Mouse (Mus musculus) CH12.LX (cell line): ENCODE measurements at regions not wholly inside any gene's neighbourhood (a gene's known extent, or its start where the extent isn't known, plus 50 kb on each side); places are given as distances from the start of the nearest gene placed in this dataset.

Experiments
- DNase-seq: peaks from one replicate; pipeline ENCODE4 v3.0.0-alpha.2; 2013; ENCODE audit errors: extremely low read depth
- H3K27ac ChIP-seq: 2 replicates; pipeline ENCODE4 v1.5.1; 2012; ENCODE audit warnings: low read depth, mild to moderate bottlenecking, control low read depth, moderate library complexity; ENCODE audit not compliant: insufficient read depth
- H3K27me3 ChIP-seq: replicated peaks from 2 replicates; pipeline ENCODE3; 2012; ENCODE audit warnings: inconsistent platforms
- H3K36me3 ChIP-seq, 2 experiments: replicated peaks in 1 of 2; 2 replicates each; pipeline versions ENCODE3 to v1.6.1; 2012; ENCODE audit warnings: inconsistent platforms in 1 of 2, low read length in 1 of 2, mild to moderate bottlenecking in 1 of 2, mixed read lengths in 1 of 2, moderate library complexity in 1 of 2; ENCODE audit not compliant: control insufficient read depth in 1 of 2, insufficient read depth in 1 of 2
- H3K4me1 ChIP-seq, 2 experiments: 2 replicates each; pipeline ENCODE4 v1.6.1; 2012; ENCODE audit warnings: inconsistent platforms in 1 of 2, moderate library complexity in 1 of 2; ENCODE audit not compliant: insufficient read depth in 2 of 2, control insufficient read depth in 1 of 2
- H3K4me2 ChIP-seq: 2 replicates; pipeline ENCODE4 v1.6.1; 2012; ENCODE audit warnings: low read depth, mild to moderate bottlenecking, control low read depth; ENCODE audit not compliant: poor library complexity, insufficient read depth, severe bottlenecking
- H3K4me3 ChIP-seq, 3 experiments: fragments of 150-350 bp in 1 of 3; sonication (generic) in 1 of 3; replicated peaks in 1 of 3; 2 replicates each; pipeline versions ENCODE3 to v1.5.1; 2011 to 2012; ENCODE audit warnings: low read depth in 2 of 3, low read length in 2 of 3, mild to moderate bottlenecking in 2 of 3, moderate library complexity in 2 of 3, control low read depth in 1 of 3, improper control_type of control experiment in 1 of 3, inconsistent platforms in 1 of 3, mixed read lengths in 1 of 3; ENCODE audit not compliant: poor library complexity in 1 of 3
- H3K79me2 ChIP-seq: replicated peaks from 2 replicates; pipeline ENCODE4 v1.6.1; 2012; ENCODE audit warnings: mild to moderate bottlenecking, moderate library complexity; ENCODE audit not compliant: control insufficient read depth, poor library complexity, insufficient read depth, severe bottlenecking; ENCODE audit errors: extremely low read depth
- H3K9ac ChIP-seq: 2 replicates; pipeline ENCODE4 v1.6.1; 2012; ENCODE audit warnings: low read depth, mild to moderate bottlenecking, control low read depth, moderate library complexity; ENCODE audit not compliant: insufficient read depth
- H3K9me3 ChIP-seq: replicated peaks from 2 replicates; pipeline ENCODE3; 2012; ENCODE audit warnings: low read length, inconsistent platforms, mixed read lengths
- BHLHE40 ChIP-seq: IDR thresholded peaks from 2 replicates; pipeline ENCODE4 v1.6.1; 2011; ENCODE audit warnings: mild to moderate bottlenecking, low read depth, low read length, improper control_type of control experiment
- GABPA ChIP-seq: IDR thresholded peaks from 2 replicates; pipeline ENCODE4 v1.6.1; 2012; ENCODE audit warnings: low read depth, low read length, improper control_type of control experiment, inconsistent platforms; ENCODE audit not compliant: insufficient replicate concordance
- HCFC1 ChIP-seq: IDR thresholded peaks from 2 replicates; pipeline ENCODE4 v1.6.1; 2012; ENCODE audit warnings: low read depth, mild to moderate bottlenecking, inconsistent platforms, low read length, improper control_type of control experiment
- IRF4 ChIP-seq: IDR thresholded peaks from 2 replicates; pipeline ENCODE4 v1.6.1; 2014; ENCODE audit warnings: low read depth, mild to moderate bottlenecking, inconsistent platforms, low read length, improper control_type of control experiment
- MAZ ChIP-seq: IDR thresholded peaks from 2 replicates; pipeline ENCODE4 v1.6.1; 2012; ENCODE audit warnings: low read depth, mild to moderate bottlenecking, inconsistent platforms, low read length, improper control_type of control experiment, moderate library complexity
- MEF2A ChIP-seq: IDR thresholded peaks from 2 replicates; pipeline ENCODE4 v1.6.1; 2014; ENCODE audit warnings: low read depth, mild to moderate bottlenecking, inconsistent platforms, low read length, improper control_type of control experiment, borderline replicate concordance
- NELFE ChIP-seq: IDR thresholded peaks from 2 replicates; pipeline ENCODE4 v1.6.1; 2011; ENCODE audit warnings: low read depth, low read length, improper control_type of control experiment
- POLR2A ChIP-seq: IDR thresholded peaks from 2 replicates; pipeline ENCODE4 v1.6.1; 2011; ENCODE audit warnings: low read depth, mild to moderate bottlenecking, improper control_type of control experiment, low read length
- POLR2AphosphoS2 ChIP-seq: IDR thresholded peaks from 2 replicates; pipeline ENCODE4 v1.6.1; 2011; ENCODE audit warnings: low read depth, low read length, improper control_type of control experiment
- RAD21 ChIP-seq: IDR thresholded peaks from 2 replicates; pipeline ENCODE4 v1.6.1; 2011; ENCODE audit warnings: low read depth, mild to moderate bottlenecking, low read length, improper control_type of control experiment, moderate library complexity
- RCOR1 ChIP-seq: conservative IDR thresholded peaks from 2 replicates; pipeline ENCODE4 v1.6.1; 2012; ENCODE audit warnings: low read depth, mild to moderate bottlenecking, inconsistent platforms, low read length, improper control_type of control experiment
- SIN3A ChIP-seq: IDR thresholded peaks from 2 replicates; pipeline ENCODE4 v1.6.1; 2012; ENCODE audit warnings: low read length, improper control_type of control experiment, inconsistent platforms
- SMC3 ChIP-seq: IDR thresholded peaks from 2 replicates; pipeline ENCODE4 v1.6.1; 2011; ENCODE audit warnings: low read depth, low read length, improper control_type of control experiment
- TBP ChIP-seq: conservative IDR thresholded peaks from 2 replicates; pipeline ENCODE4 v1.6.1; 2011; ENCODE audit warnings: low read depth, low read length, improper control_type of control experiment
- TCF12 ChIP-seq: IDR thresholded peaks from 2 replicates; pipeline ENCODE4 v1.6.1; 2014; ENCODE audit warnings: low read depth, mild to moderate bottlenecking, inconsistent platforms, low read length, improper control_type of control experiment
- UBTF ChIP-seq: IDR thresholded peaks from 2 replicates; pipeline ENCODE4 v1.6.1; 2012; ENCODE audit warnings: low read depth, mild to moderate bottlenecking, inconsistent platforms, low read length, improper control_type of control experiment, moderate library complexity
- USF1 ChIP-seq: IDR thresholded peaks from 2 replicates; pipeline ENCODE4 v1.6.1; 2014; ENCODE audit warnings: low read depth, mild to moderate bottlenecking, inconsistent platforms, low read length, improper control_type of control experiment
- USF2 ChIP-seq: conservative IDR thresholded peaks from 2 replicates; pipeline ENCODE4 v1.6.1; 2011; ENCODE audit warnings: low read depth, low read length, improper control_type of control experiment
- ZKSCAN1 ChIP-seq: IDR thresholded peaks from 2 replicates; pipeline ENCODE4 v1.6.1; 2012; ENCODE audit warnings: low read depth, inconsistent platforms, low read length, improper control_type of control experiment, borderline replicate concordance
- ZNF384 ChIP-seq: IDR thresholded peaks from 2 replicates; pipeline ENCODE4 v1.6.1; 2012; ENCODE audit warnings: low read depth, low read length, improper control_type of control experiment, inconsistent platforms
- dilution Hi-C: fragments of 300-500 bp; cut with MboI; formaldehyde crosslinking; loops from 2 replicates; pipeline ENCODE4 v1.14.3; 2020; ENCODE audit warnings: low sequenced_read_pairs; ENCODE audit not compliant: extremely low pct_unique_long_range_greater_than_20kb, extremely low pct_ligation_motif_present
- in situ Hi-C: fragments of 300-500 bp; cut with MboI; formaldehyde crosslinking; loops from 3 replicates; pipeline ENCODE4 v1.14.3; 2019; ENCODE audit warnings: low sequenced_read_pairs, low pct_ligation_motif_present, low pct_unique_long_range_greater_than_20kb, mixed read lengths

DNA sequence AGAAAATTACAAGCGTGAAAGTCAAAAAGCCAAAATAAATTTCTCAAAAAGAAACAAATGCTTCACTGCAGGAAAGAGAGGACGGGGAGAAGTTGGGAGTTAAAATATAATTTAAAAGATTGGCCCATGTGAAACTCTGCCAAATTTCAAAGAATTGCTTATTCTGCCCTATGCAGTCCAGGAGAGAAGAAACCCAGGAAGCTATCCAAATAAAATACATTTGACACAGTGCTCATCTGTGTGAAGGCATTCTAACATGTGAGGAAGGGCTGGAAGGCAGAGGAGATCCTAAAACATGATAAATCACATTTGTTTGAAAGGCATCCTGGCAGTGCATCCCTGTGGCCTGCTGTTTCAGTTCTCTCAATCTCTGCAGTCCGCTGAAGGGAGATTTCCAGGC, 108.5 kb upstream of the Ptgfr start:
- DNase-seq, result no peak
- Histone ChIP-seq H3K4me3 (no peak overlapping the region), H3K27ac (no peak overlapping the region), H3K9ac (no peak overlapping the region), H3K79me2 (no peaks in the 10 kb centered on the region), H3K4me2 (no peak overlapping the region), H3K4me1 (peaks cover 10 to 17% of the 10 kb centered on the region in 2 experiments; a peak in 3 of 4 replicates), H3K9me3 (no peaks in the 10 kb centered on the region), H3K27me3 (no peaks in the 10 kb centered on the region), H3K36me3 (no peaks in the 10 kb centered on the region)
- dilution Hi-C loops, result no loop called here
- in situ Hi-C loops, result no loop called here
- no peak for TF ChIP-seq TCF12
- no peak for TF ChIP-seq MEF2A
- no peak for TF ChIP-seq IRF4
- TF ChIP-seq HCFC1, result no peak
- no peak for TF ChIP-seq RCOR1
- TF ChIP-seq MAZ, result no peak
- no peak for TF ChIP-seq RAD21
- no peak for TF ChIP-seq USF1
- TF ChIP-seq USF2, result no peak
- no peak for TF ChIP-seq NELFE
- TF ChIP-seq BHLHE40, result no peak
- TF ChIP-seq POLR2A, result no peak
- no peak for TF ChIP-seq POLR2AphosphoS2
- TF ChIP-seq TBP, result no peak
- no peak for TF ChIP-seq SIN3A
- TF ChIP-seq, all 38 proteins: peak for 0

- H3K27ac ChIP-seq, result no peak overlapping the region
- no peak overlapping the region for H3K9ac ChIP-seq
- no peak overlapping the region for H3K4me2 ChIP-seq
- no peaks in the 10 kb centered on the region for H3K36me3 ChIP-seq
- no peak overlapping the region for H3K4me3 ChIP-seq
- in situ Hi-C loops (no loop called here), dilution Hi-C loops (no loop called here)
- peaks cover 10 to 20% of the 10 kb centered on the region in 2 experiments; a peak in 3 of 4 replicates for H3K4me1 ChIP-seq
- H3K79me2 ChIP-seq, result no peaks in the 10 kb centered on the region
- no peaks in the 10 kb centered on the region for H3K9me3 ChIP-seq
- no peak for TF ChIP-seq SMC3
- TF ChIP-seq UBTF, result no peak
- no peak for TF ChIP-seq ZKSCAN1
- TF ChIP-seq HCFC1, result no peak
- TF ChIP-seq GABPA, result no peak
- no peak for TF ChIP-seq ZNF384
- no peak for TF ChIP-seq TBP
- TF ChIP-seq USF1, result no peak
- no peaks in the 10 kb centered on the region for H3K27me3 ChIP-seq
- DNase-seq, result no peak
Measured at GRCm38 (mm10) chr3:151943542-151943941, 106.1 kb upstream of the Ptgfr start.
